Mouse (Mus musculus) liver, adult 2 months (tissue): ENCODE results near the gene Anapc2.

Experiments
- CTCF ChIP-seq: fragments of 200-500 bp; IDR thresholded peaks from 2 replicates; pipeline ENCODE4 v1.5.1; 2011; ENCODE audit warnings: low read depth, low read length, control low read depth
- POLR2A ChIP-seq: fragments of 200-500 bp; IDR thresholded peaks from 2 replicates; pipeline ENCODE4 v1.6.1; 2011; ENCODE audit warnings: low read length, control low read depth; ENCODE audit not compliant: insufficient read depth; ENCODE audit errors: extremely low read depth

DNA sequence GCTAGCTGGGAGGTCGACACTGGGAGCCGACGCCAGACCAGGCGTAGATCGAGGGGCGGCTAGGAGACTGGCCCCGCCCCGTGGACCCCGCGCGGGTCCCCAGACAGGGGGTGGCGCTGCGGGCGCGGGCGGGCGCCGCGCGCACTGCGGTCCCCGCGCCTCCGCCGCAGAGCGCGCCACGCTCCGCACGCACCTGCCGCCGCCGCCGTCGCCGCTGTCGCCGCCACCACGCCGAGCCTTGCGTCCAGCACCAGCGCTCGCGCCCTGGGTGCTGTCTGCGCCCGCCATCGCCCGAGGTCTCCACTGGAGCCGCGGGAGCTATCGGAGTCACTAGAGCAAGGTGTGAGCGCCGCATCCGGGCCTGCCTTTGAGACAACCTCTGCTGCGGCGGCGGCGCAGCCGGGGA is 30.2 kb upstream of the Anapc2 start, which contains the start of the genes Rnf208 and Cysrt1:
- TF ChIP-seq POLR2A, result no peak
- no peak for TF ChIP-seq CTCF
